Mouse (Mus musculus): ENCODE data around the gene Myh9.
A peak's percentile ranks its signal among the peaks of the same experiment; 100 is the strongest.

Gene Myh9

GRCm38 (mm10) chr15:77784039-77784824 lies 57.7 kb downstream of the Myh9 start:
- DNase-seq = no peak

DNA sequence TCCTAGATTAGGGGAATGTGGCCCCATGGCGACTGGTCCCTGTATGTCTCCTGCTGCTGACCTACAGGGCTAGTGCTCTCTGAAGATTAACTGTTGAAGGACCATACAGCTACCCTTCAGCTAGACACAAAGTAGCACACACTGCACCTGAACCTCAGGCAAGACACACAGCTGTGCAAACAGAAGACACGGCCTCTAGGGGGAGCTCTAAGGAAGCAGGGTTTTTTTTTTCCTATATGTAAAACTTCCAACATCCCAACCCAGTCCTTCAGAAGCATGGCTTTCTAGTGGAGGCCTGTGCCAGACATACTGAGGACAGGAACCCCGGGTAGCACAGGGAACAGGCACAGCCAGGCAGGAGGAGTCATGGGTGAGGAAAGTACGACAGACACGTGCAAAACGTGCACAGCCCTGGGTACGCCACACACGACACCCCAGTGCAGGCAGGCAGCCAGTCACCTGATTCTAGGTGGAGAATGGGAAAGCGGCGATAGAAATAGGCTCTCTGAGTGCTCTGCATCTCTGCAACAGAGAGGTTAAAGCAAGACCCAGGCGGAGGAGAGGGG lies 59.4 kb downstream of the Myh9 start:
- DNase-seq = peak in 1 of 2 experiments; percentile 55

GRCm38 (mm10) chr15:77775186-77775963 lies 66.6 kb downstream of the Myh9 start:
- peak; percentile 78 to 84 for DNase-seq

DNA sequence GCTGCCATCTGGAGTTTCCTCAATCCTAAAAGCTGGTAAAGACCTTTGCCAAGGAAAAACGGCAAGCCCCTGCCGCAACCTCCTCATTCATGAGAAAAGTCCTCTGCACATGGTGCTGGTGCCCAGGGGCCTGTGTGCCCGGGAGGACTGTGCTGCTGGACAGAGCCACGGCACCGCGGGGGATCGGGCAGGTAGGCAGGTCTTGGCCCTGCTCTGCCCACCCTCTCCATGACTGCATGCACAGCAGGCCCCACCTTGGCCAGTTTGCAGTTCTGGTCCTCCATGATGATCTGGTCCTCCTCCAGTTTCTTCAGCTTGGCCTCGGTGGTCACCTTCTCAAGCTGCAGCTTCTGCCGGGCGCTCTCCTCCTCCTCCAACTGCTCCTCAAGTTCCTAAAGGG lies 67.7 kb downstream of the Myh9 start:
- no peak for DNase-seq

DNA sequence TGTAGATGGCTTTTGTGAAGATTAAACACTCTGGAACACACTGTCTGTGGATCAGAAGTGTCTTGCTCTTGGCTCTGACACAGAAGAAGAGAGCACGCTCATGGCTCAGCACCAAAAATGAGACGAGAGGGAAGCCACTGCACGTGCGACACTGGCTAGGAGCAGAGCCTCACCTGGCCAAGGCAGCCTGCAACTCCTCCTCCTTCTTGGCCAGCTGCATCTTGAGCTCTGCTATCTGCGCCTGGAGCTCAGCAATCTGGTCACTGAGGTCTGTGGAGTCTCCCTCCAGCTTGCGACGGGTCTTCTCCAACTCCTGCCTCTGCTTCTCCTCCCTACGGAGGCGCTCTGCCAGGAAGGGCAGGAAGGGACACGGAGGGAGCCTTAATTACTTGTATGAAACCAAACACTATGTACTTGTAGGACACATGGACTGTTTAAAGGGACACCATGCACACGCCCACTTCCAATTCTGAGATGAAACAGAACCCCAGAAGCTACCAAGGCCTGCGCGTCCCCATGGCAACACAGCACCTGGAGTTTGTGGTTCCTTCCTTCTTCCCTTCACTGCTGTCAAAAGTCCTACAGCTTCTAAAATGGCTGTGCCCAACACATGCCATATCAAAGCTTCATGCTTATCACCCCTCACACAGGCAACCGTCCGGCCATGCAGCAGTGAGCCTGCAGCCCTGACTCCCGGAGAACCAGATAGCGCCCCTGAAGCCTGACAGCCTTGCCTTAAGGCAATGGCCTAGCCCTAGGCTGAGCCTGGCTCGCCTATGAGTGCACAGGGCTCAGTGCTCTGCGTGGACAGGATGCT lies 68.7 kb downstream of the Myh9 start:
- DNase-seq = no peak

- no peak for DNase-seq
Measured at GRCm38 (mm10) chr15:77770942-77771341, 71.0 kb downstream of the Myh9 start.

DNA sequence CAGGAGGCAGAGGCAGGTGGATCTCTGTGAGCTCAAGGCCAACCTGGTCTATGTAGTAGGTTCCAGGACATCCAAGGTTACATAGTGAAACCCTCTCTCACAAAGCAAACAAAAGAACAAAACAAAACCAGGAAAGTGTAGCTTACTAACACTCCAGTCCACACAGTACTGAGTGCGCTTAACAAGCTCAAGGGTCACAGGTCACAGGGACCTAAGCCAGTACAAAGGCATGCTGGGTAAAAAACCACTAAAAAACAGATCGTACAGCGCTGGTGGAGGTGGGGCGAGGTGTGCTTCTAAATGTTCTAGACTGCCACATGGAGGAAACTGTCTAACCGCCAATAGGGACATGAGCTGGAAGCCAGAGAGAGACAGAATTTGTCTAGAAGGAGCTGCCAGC lies 71.6 kb downstream of the Myh9 start:
- DNase-seq = no peak

GRCm38 (mm10) chr15:77766981-77767380 lies 75.0 kb downstream of the Myh9 start:
- no peak for DNase-seq

- no peak for DNase-seq
Measured at GRCm38 (mm10) chr15:77765484-77766093, 76.4 kb downstream of the Myh9 start.

DNA sequence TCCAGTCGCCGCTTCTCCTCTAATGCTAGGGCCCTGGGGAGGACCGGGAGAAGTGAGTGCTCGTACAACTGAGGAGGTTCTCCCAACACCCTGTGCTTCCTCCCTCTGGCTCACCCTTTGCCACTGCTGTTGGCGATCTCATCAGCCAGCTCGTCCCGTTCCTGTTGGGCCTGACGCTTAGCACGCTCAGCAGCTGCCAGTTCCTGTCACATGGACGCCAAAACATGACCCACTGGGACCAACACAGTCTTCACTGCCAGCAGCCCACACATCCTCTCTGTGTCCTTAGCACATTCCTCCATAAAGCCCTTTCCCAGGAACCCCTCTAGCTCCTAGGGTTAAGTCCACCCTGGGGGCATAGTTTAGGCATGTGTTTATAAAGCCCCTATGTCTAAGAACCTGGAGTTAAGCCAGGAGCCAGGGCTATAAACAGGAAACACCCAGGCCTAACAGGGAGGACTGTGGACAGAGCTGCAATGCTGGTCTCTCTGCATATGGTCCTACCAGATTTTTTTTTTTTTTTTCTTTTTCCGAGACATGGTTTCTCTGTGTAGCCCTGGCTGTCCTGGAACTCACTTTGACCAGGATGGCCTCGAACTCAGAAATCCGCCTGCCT lies 77.5 kb downstream of the Myh9 start:
- no peak for DNase-seq

DNA sequence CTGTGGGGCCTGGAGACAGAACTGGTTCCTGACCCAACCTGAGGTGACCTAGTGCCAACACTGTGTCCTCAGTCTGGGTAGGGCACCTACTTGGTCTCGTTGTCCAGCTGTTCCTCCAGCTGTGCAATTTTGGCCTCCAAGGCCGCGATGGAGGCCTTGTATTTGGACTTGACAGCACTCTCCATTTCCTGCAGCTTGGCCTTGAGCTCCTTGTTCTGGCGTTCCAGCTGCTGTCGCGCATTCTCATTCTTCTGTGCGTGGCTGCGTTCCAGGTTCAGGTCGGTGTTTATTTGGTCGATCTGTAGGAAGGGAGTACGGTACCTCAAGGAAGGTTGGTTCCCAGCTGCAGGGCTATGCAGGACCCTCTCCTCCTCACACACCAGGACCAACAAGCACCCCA lies 78.3 kb downstream of the Myh9 start:
- no peak for DNase-seq

DNA sequence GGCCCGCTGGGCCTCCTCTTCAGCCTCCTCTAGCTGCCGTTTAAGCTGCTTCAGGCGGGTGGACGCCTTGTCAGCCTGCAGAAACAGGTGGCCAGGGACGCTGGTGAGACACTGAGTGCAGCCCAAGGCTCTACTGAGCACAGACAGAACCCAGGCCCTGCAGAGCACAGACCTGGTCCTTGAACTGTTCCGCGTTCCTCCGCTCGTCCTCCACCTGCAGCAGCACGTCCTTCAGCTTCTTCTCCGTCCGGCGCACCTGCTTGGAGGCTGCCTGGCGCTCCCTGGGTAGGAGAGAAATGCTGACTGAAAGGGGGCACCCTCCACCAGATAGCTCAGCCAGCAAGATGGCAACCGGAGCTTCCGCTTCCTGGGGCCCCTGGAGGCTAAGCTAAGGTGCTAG lies 78.9 kb downstream of the Myh9 start:
- DNase-seq = no peak

GRCm38 (mm10) chr15:77761561-77762380 lies 80.2 kb downstream of the Myh9 start:
- peak; percentile 60 to 70 for DNase-seq

DNA sequence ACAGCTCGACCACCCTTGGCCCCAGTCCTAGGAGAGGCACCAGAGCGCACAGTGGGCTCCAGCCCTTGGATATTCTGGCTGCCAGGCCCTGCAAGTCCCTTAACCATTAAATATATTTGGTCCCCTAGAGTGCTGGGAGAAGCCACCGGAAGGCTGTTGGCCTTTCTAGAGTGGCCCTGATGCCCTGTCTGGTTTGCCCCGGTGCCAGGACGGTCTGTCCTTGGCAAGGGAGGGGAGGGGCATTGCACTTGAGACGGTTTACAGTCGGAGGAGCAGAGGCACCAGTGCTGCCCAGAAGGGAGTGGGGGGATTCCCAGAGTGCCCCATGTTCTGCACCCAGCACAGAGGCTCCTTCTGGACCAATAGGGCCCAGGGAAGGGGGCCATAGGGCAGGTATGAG lies 80.9 kb downstream of the Myh9 start:
- DNase-seq = no peak

DNA sequence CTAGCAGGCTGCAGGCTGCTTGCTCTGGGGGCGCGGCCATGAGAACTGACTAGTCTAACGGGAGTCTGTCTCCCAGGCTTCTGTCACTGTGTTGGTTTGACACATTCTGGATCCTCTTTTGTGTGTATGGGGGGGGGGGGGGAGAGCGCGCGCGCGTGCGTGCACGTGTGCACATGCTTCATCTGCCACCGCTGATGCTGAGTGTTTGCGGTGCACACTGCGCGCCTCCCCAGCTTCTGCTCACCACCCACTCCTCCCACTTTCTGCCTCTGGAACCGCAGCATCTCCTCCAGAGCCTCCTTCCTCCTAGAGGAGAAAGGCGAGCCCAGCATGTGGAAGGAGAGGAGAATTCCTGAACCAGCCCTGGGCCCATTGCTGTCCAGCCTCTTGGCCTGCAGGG lies 81.9 kb downstream of the Myh9 start:
- no peak for DNase-seq

DNA sequence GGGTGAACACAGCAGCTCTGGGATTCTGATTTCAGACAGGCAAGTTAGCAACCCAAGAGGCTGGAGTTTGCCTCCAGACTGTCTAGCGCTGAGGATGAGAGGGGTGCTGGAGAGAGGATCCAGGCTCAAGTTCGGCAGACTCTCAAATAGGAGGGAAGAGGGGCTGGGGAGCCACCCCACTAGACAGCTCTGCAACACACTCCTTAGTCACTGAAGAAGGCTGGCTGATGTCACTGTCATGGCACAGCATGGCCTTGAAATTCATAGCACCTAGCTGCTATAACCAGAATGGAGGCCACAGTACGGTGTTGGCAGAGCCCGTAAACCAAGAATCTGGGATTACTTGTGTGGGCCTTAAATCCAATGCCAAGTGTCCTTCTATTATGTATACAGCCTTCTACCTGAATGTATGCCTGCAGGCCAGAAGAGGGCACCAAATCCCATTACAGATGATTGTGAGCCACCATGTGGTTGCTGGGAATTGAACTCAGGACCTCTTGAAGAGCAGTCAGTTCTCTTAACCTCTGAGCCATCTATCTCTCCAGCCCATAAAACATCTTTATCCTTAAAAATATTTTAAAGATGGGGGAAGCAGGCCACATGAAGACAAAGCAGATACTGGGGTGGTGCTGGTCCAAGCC lies 84.3 kb downstream of the Myh9 start:
- no peak for DNase-seq

GRCm38 (mm10) chr15:77756848-77757247 lies 85.1 kb downstream of the Myh9 start, which contains the start of gene Apol8:
Gene Apol8, minus strand, starts transcription at chr15:77757003.
- DNase-seq = peak; percentile 56

DNA sequence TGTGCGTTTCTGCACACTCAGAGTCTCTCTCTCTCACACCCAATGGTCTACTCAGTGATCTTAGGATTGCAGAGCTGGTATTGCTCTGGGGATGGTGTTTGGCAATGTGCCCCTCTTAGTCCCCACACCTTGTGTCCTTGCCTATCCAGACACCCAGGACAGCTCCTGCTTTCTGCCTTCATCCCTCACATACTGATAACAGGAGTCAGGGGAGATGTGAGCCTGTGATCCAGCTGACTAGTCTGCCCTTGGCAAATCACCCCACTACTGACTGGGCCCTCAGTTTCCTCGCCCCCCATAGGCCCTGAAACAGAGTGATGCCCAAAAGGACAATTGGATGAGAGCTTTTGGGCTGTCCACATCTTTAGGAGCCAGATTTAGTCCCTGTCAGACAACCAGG lies 85.9 kb downstream of the Myh9 start:
- no peak for DNase-seq

- DNase-seq = no peak
Measured at GRCm38 (mm10) chr15:77755132-77755531, 86.8 kb downstream of the Myh9 start.

GRCm38 (mm10) chr15:77752443-77752842 lies 89.5 kb downstream of the Myh9 start:
- DNase-seq = no peak

GRCm38 (mm10) chr15:77750461-77750860 lies 91.5 kb downstream of the Myh9 start:
- DNase-seq = peak; percentile 54 to 60
